ENCODE assay signal across 12 mouse cellular contexts in the genomic region with DNA sequence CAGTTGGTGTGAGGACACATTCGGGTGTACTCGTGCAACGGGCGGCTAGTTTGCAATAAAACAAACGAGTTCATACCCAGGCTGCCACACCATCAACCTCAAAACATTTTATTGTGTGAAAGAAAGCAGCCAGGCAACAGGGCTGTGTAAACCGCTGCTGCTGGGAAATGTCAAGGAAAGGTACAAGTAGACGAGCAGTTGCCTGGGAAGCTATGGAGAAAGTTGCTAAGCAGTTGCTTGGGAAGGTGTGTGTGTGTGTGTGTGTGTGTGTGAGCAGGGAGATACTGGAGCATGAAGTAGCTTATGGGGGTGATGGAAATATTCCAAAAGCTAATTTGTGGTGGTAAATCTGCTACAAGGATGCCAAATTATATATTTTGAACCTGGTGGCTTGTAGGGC.
A peak's percentile ranks its signal among the peaks of the same experiment; 100 is the strongest.
DNase-seq lines count a peak whose midpoint lies in the region; ATAC-seq lines count a peak whose summit lies in the region.
"Had no signal": no experiment of that assay in that cellular context is flagged by ENCODE, and none has a peak within 500 bp of the region (broad histone marks: within the 10 kb centered on the region; RNA-seq: fewer than 3 reads in every experiment).

No protein-coding gene starts in this region.

- 51% methylated on average over 7 of the region's 7 CpGs for WGBS in neural tube, embryonic 13.5 days
- 31% methylated on average over 7 of the region's 7 CpGs for WGBS in forebrain, embryonic 14.5 days
- 44% methylated on average over 7 of the region's 7 CpGs for WGBS in neural tube, embryonic 15.5 days

- no peaks in the 10 kb centered on the region for H3K9me3 ChIP-seq in neural tube, embryonic 13.5 days
- no peaks in the 10 kb centered on the region for H3K9me3 ChIP-seq in forebrain, embryonic 14.5 days (replicated peaks; ENCODE audit: control insufficient read depth, low read length)
- no peaks in the 10 kb centered on the region for H3K9me3 ChIP-seq in neural tube, embryonic 15.5 days (replicated peaks)

- H3K36me3 ChIP-seq in neural tube, embryonic 13.5 days, result no peaks in the 10 kb centered on the region
- no peaks in the 10 kb centered on the region for H3K36me3 ChIP-seq in forebrain, embryonic 14.5 days (ENCODE audit: control insufficient read depth, insufficient read depth, low read length)
- H3K36me3 ChIP-seq in neural tube, embryonic 15.5 days, result no peaks in the 10 kb centered on the region

- no peak overlapping the region for H3K4me3 ChIP-seq in neural tube, embryonic 13.5 days
- no peak overlapping the region for H3K4me3 ChIP-seq in forebrain, embryonic 14.5 days (ENCODE audit: low read depth, low read length)
- no peak overlapping the region for H3K4me3 ChIP-seq in neural tube, embryonic 15.5 days (replicated peaks)
- H3K4me3 ChIP-seq: myocyte had no signal

- no peak overlapping the region for H3K27ac ChIP-seq in neural tube, embryonic 13.5 days (replicated peaks)
- H3K27ac ChIP-seq in forebrain, embryonic 14.5 days (ENCODE audit: low read depth, low read length), result peak overlapping the region; percentile 21; the same call in 1 of the 2 replicates
- H3K27ac ChIP-seq in neural tube, embryonic 15.5 days (replicated peaks), result no peak overlapping the region

- no peak overlapping the region for H3K9ac ChIP-seq in neural tube, embryonic 13.5 days
- H3K9ac ChIP-seq in forebrain, embryonic 14.5 days (ENCODE audit: low read length), result no peak overlapping the region
- no peak overlapping the region for H3K9ac ChIP-seq in neural tube, embryonic 15.5 days (replicated peaks)

- ATAC-seq in neural tube, embryonic 13.5 days (ENCODE audit: low read depth), result no peak
- ATAC-seq in forebrain, embryonic 14.5 days, result peak; percentile 44; the same call in 1 of the 2 replicates
- peak; percentile 64; the same call in 1 of the 2 replicates for ATAC-seq in neural tube, embryonic 15.5 days (ENCODE audit: low FRiP score)
- ATAC-seq: intestine, embryonic 16.5 days had no signal

- intact Hi-C loops in gastrocnemius, postnatal 36 days (cut with DNase I), result no loop called here

- peak; percentile 33 for DNase-seq in embryo, embryonic 10.5 days (ENCODE audit: low spot score)
- no peak for DNase-seq in embryo, embryonic 10 days (ENCODE audit: low spot score)
- no peak for DNase-seq in neural tube, embryonic 10.5 days (ENCODE audit: extremely low spot score, low spot score)
- DNase-seq in forebrain, embryonic 14.5 days (ENCODE audit: low spot score), result peak; percentile 64
- no peak for DNase-seq in gastrocnemius, postnatal 36 days
- DNase-seq in urinary bladder, postnatal 14 days (ENCODE audit: low spot score), result no peak
- DNase-seq: adrenal gland, postnatal 14 days; lung, adult 2 months had no signal

- no peaks in the 10 kb centered on the region for H3K27me3 ChIP-seq in neural tube, embryonic 13.5 days
- no peaks in the 10 kb centered on the region for H3K27me3 ChIP-seq in forebrain, embryonic 14.5 days (replicated peaks; ENCODE audit: control insufficient read depth, insufficient read depth, low read length)
- H3K27me3 ChIP-seq in neural tube, embryonic 15.5 days (replicated peaks), result no peaks in the 10 kb centered on the region

- 0 out of 2 replicates have a peak overlapping the region, but pooled peaks have one; percentile 0 for H3K4me2 ChIP-seq in neural tube, embryonic 13.5 days
- peak overlapping the region; percentile 33 for H3K4me2 ChIP-seq in forebrain, embryonic 14.5 days (ENCODE audit: low read length)
- 0 out of 2 replicates have a peak overlapping the region, but pooled peaks have one; percentile 22 for H3K4me2 ChIP-seq in neural tube, embryonic 15.5 days

- peaks cover 18% of the 10 kb centered on the region for H3K4me1 ChIP-seq in neural tube, embryonic 13.5 days (replicated peaks)
- peaks cover 15% of the 10 kb centered on the region for H3K4me1 ChIP-seq in forebrain, embryonic 14.5 days (ENCODE audit: control insufficient read depth, insufficient read depth, low read length)
- H3K4me1 ChIP-seq in neural tube, embryonic 15.5 days, result peaks cover 18% of the 10 kb centered on the region

Comparison
In these comparisons a context has a peak if more than half of its experiments do, and no peak if none do; other contexts are left out.
1. DNase-seq: peak in embryo, embryonic 10.5 days (single experiment) and forebrain, embryonic 14.5 days (single experiment); none in embryo, embryonic 10 days (single experiment), neural tube, embryonic 10.5 days (single experiment), gastrocnemius, postnatal 36 days (0 of 2) and urinary bladder, postnatal 14 days (single experiment).
2. Peak in every context shown above with its lines, with median percentiles within 50 percentile points of each other: H3K4me2 ChIP-seq.